Mouse (Mus musculus): ENCODE data around the gene Frmd4a.

DNA sequence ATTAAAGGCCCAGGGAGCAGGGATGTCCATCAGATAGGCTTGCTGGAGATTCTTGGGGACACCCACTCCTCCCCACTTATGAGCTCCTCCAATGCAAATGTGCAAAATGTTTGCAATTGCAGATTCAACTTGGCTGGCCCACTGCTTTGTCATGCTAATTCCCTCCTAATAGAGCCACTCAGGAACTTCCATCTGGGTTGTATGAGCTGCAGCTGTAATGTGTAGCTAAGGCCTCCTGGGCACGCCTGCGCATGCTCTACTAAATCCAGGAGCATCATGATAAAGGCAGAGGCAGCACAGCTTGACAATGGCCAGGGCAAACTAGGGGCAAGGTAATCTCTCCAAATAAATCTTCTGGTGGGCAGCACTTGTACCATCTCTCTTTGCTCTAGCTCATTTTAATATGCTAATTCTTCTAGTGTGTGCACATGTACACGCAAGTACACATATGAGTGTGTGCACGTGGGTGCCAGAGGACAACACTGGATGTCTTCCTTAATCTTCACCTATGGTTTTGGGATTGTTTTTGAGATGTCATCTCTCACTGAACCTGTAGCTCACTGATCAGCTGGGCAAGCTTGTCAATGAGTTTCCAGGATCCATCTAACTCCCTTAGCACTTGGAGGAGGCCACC lies 403.3 kb downstream of the Frmd4a start:
- TF ChIP-seq CTCF (IDR thresholded peaks at IDR 0.05; ENCODE audit: control insufficient read depth, insufficient read depth, low read length) (no peak), POLR2A (IDR thresholded peaks at IDR 0.05; ENCODE audit: borderline replicate concordance, control insufficient read depth, low read depth, low read length) (no peak)

Data from bone marrow, adult 2 months (tissue).